Mouse (Mus musculus): ENCODE data around the gene Apela. TPM values are rescaled to one million over a fixed set of nuclear protein-coding genes. Genes with fewer than 3 reads are reported as not detected.
A peak's percentile ranks its signal among the peaks of the same experiment; 100 is the strongest.

Apela gene
- polyA plus RNA-seq, 1 experiment from 2014 or later: 0.48 TPM

- no peak overlapping the region for H3K27ac ChIP-seq
- WGBS (ENCODE audit: insufficient replicate concordance): 69% methylated on average over 5 of the region's 5 CpGs
- no peaks in the 10 kb centered on the region for H3K4me1 ChIP-seq (replicated peaks)
- no peaks in the 10 kb centered on the region for H3K27me3 ChIP-seq
- no peaks in the 10 kb centered on the region for H3K9me3 ChIP-seq (replicated peaks)
- H3K9ac ChIP-seq: no peak overlapping the region
- no peak overlapping the region for H3K4me2 ChIP-seq
- H3K36me3 ChIP-seq: no peaks in the 10 kb centered on the region
- no peak overlapping the region for H3K4me3 ChIP-seq (replicated peaks)
- no peak for DNase-seq
- ATAC-seq (ENCODE audit: low read depth): no peak
Measured at GRCm38 (mm10) chr8:65053968-65054367, 16.8 kb upstream of the Apela start.

GRCm38 (mm10) chr8:65053554-65053953 is 16.4 kb upstream of the Apela start:
- ATAC-seq (ENCODE audit: low read depth): no peak
- Histone ChIP-seq H3K9me3 (replicated peaks) (no peaks in the 10 kb centered on the region), H3K4me3 (replicated peaks) (no peak overlapping the region), H3K9ac (no peak overlapping the region), H3K27me3 (no peaks in the 10 kb centered on the region), H3K27ac (no peak overlapping the region), H3K4me1 (replicated peaks) (no peaks in the 10 kb centered on the region), H3K36me3 (no peaks in the 10 kb centered on the region), H3K4me2 (no peak overlapping the region)
- no peak for DNase-seq
- 68% methylated on average over 3 of the region's 3 CpGs for WGBS (ENCODE audit: insufficient replicate concordance)

GRCm38 (mm10) chr8:65047801-65048200 is 10.7 kb upstream of the Apela start:
- Histone ChIP-seq H3K27me3 (no peaks in the 10 kb centered on the region), H3K4me2 (no peak overlapping the region), H3K36me3 (no peaks in the 10 kb centered on the region), H3K4me1 (replicated peaks) (no peaks in the 10 kb centered on the region), H3K4me3 (replicated peaks) (no peak overlapping the region), H3K9me3 (replicated peaks) (no peaks in the 10 kb centered on the region), H3K9ac (no peak overlapping the region), H3K27ac (no peak overlapping the region)
- DNase-seq (no peak), ATAC-seq (ENCODE audit: low read depth) (no peak)
- WGBS (ENCODE audit: insufficient replicate concordance): 61% methylated on average over 4 of the region's 4 CpGs

GRCm38 (mm10) chr8:65047193-65047592 is 10.1 kb upstream of the Apela start:
- H3K4me1 ChIP-seq (replicated peaks): no peaks in the 10 kb centered on the region
- H3K9me3 ChIP-seq (replicated peaks): no peaks in the 10 kb centered on the region
- no peak overlapping the region for H3K4me3 ChIP-seq (replicated peaks)
- no peak overlapping the region for H3K27ac ChIP-seq
- ATAC-seq (ENCODE audit: low read depth) (no peak), DNase-seq (no peak)
- 61% methylated on average over 4 of the region's 4 CpGs for WGBS (ENCODE audit: insufficient replicate concordance)
- H3K27me3 ChIP-seq: no peaks in the 10 kb centered on the region
- H3K9ac ChIP-seq: no peak overlapping the region
- no peak overlapping the region for H3K4me2 ChIP-seq
- no peaks in the 10 kb centered on the region for H3K36me3 ChIP-seq

- H3K27ac ChIP-seq: no peak overlapping the region; the same call in 1 of the 2 replicates
- no peaks in the 10 kb centered on the region for H3K4me1 ChIP-seq (replicated peaks)
- peak; percentile 61 for ATAC-seq (ENCODE audit: low read depth)
- H3K36me3 ChIP-seq: no peaks in the 10 kb centered on the region
- no peak for DNase-seq
- no peaks in the 10 kb centered on the region for H3K9me3 ChIP-seq (replicated peaks)
- 44% methylated on average over 5 of the region's 5 CpGs for WGBS (ENCODE audit: insufficient replicate concordance)
- no peak overlapping the region for H3K4me3 ChIP-seq (replicated peaks)
- no peak overlapping the region for H3K9ac ChIP-seq
- no peak overlapping the region for H3K4me2 ChIP-seq
- no peaks in the 10 kb centered on the region for H3K27me3 ChIP-seq
Measured at GRCm38 (mm10) chr8:65046565-65046964, 9.4 kb upstream of the Apela start.

- H3K4me1 ChIP-seq (replicated peaks): no peaks in the 10 kb centered on the region; the same call in 1 of the 2 replicates
- H3K27ac ChIP-seq: no peak overlapping the region
- H3K9me3 ChIP-seq (replicated peaks): no peaks in the 10 kb centered on the region
- no peak for ATAC-seq (ENCODE audit: low read depth)
- no peak overlapping the region for H3K4me2 ChIP-seq
- H3K36me3 ChIP-seq: no peaks in the 10 kb centered on the region
- 47% methylated on average over 2 of the region's 2 CpGs for WGBS (ENCODE audit: insufficient replicate concordance)
- H3K27me3 ChIP-seq: peaks cover 8% of the 10 kb centered on the region; the same call in 1 of the 2 replicates
- H3K4me3 ChIP-seq (replicated peaks): no peak overlapping the region
- H3K9ac ChIP-seq: no peak overlapping the region
- DNase-seq: no peak
Measured at GRCm38 (mm10) chr8:65034136-65034535, 3.0 kb downstream of the Apela start.

GRCm38 (mm10) chr8:65033056-65033455 is 4.1 kb downstream of the Apela start:
- Histone ChIP-seq H3K9ac (no peak overlapping the region), H3K27me3 (peaks cover 8% of the 10 kb centered on the region; the same call in 1 of the 2 replicates), H3K4me2 (no peak overlapping the region), H3K4me1 (replicated peaks) (no peaks in the 10 kb centered on the region; the same call in 1 of the 2 replicates), H3K4me3 (replicated peaks) (no peak overlapping the region), H3K9me3 (replicated peaks) (no peaks in the 10 kb centered on the region), H3K36me3 (no peaks in the 10 kb centered on the region), H3K27ac (no peak overlapping the region)
- 70% methylated on average over 13 of the region's 13 CpGs for WGBS (ENCODE audit: insufficient replicate concordance)
- ATAC-seq (ENCODE audit: low read depth) (no peak), DNase-seq (no peak)

- no peak overlapping the region for H3K9ac ChIP-seq
- no peak overlapping the region for H3K4me3 ChIP-seq (replicated peaks)
- peaks cover 5% of the 10 kb centered on the region; the same call in 1 of the 2 replicates for H3K27me3 ChIP-seq
- H3K27ac ChIP-seq: no peak overlapping the region
- H3K9me3 ChIP-seq (replicated peaks): no peaks in the 10 kb centered on the region
- ATAC-seq (ENCODE audit: low read depth): no peak
- no peak for DNase-seq
- H3K4me2 ChIP-seq: no peak overlapping the region
- no peaks in the 10 kb centered on the region for H3K36me3 ChIP-seq
- H3K4me1 ChIP-seq (replicated peaks): no peaks in the 10 kb centered on the region
- WGBS (ENCODE audit: insufficient replicate concordance): 80% methylated on average over 1 of the region's 1 CpGs
Measured at GRCm38 (mm10) chr8:65032107-65032506, 5.0 kb downstream of the Apela start.

- no peaks in the 10 kb centered on the region for H3K4me1 ChIP-seq (replicated peaks)
- H3K36me3 ChIP-seq: no peaks in the 10 kb centered on the region
- DNase-seq: no peak
- no peaks in the 10 kb centered on the region for H3K9me3 ChIP-seq (replicated peaks)
- no peak for ATAC-seq (ENCODE audit: low read depth)
- 0 out of 2 replicates have a peak, but pooled peaks cover 2% of the 10 kb centered on the region for H3K27me3 ChIP-seq
- no peak overlapping the region for H3K4me3 ChIP-seq (replicated peaks)
- WGBS (ENCODE audit: insufficient replicate concordance): 60% methylated on average over 4 of the region's 4 CpGs
- no peak overlapping the region for H3K27ac ChIP-seq
- no peak overlapping the region for H3K4me2 ChIP-seq
- H3K9ac ChIP-seq: no peak overlapping the region
Measured at GRCm38 (mm10) chr8:65030735-65031485, 6.2 kb downstream of the Apela start.

- Histone ChIP-seq H3K4me2 (no peak overlapping the region), H3K27ac (no peak overlapping the region), H3K9me3 (replicated peaks) (no peaks in the 10 kb centered on the region), H3K9ac (no peak overlapping the region), H3K27me3 (no peaks in the 10 kb centered on the region), H3K4me3 (replicated peaks) (no peak overlapping the region), H3K36me3 (no peaks in the 10 kb centered on the region), H3K4me1 (replicated peaks) (no peaks in the 10 kb centered on the region)
- WGBS (ENCODE audit: insufficient replicate concordance): 70% methylated on average over 4 of the region's 4 CpGs
- ATAC-seq (ENCODE audit: low read depth) (no peak), DNase-seq (no peak)
Measured at GRCm38 (mm10) chr8:65029776-65030175, 7.4 kb downstream of the Apela start.

- no peaks in the 10 kb centered on the region for H3K4me1 ChIP-seq (replicated peaks)
- H3K36me3 ChIP-seq: no peaks in the 10 kb centered on the region
- no peak overlapping the region for H3K27ac ChIP-seq
- 73% methylated on average over 12 of the region's 12 CpGs for WGBS (ENCODE audit: insufficient replicate concordance)
- H3K4me2 ChIP-seq: no peak overlapping the region
- no peaks in the 10 kb centered on the region for H3K27me3 ChIP-seq
- no peaks in the 10 kb centered on the region for H3K9me3 ChIP-seq (replicated peaks)
- ATAC-seq (ENCODE audit: low read depth) (no peak), DNase-seq (no peak)
- H3K9ac ChIP-seq: no peak overlapping the region
- H3K4me3 ChIP-seq (replicated peaks): no peak overlapping the region
Measured at GRCm38 (mm10) chr8:65028959-65029686, 8.0 kb downstream of the Apela start.

All from liver, embryonic 13.5 days (tissue).